Mouse (Mus musculus) kidney, embryonic 14.5 days (tissue): ENCODE data around the gene Itm2c. TPM values are rescaled to one million over a fixed set of nuclear protein-coding genes. Genes with fewer than 3 reads are reported as not detected.

Experiments
- ATAC-seq: fragments of 200-750 bp; cut with Nextera tagmentation; 2 replicates; pipeline ENCODE4 v1.8.0; 2017; ENCODE audit warnings: moderate number of reproducible peaks, mild to moderate bottlenecking, moderate TSS enrichment, moderate library complexity; ENCODE audit not compliant: low FRiP score, low TSS enrichment
- H3K27ac ChIP-seq: fragments of 300-500 bp; sonication (generic); 2 replicates; pipeline ENCODE4 v1.5.1; 2014; ENCODE audit warnings: low read depth, mild to moderate bottlenecking, low read length, moderate library complexity, mixed read lengths
- H3K27me3 ChIP-seq: fragments of 300-500 bp; sonication (generic); 2 replicates; pipeline ENCODE4 v1.6.1; 2014; ENCODE audit warnings: mild to moderate bottlenecking, low read length; ENCODE audit not compliant: control insufficient read depth, insufficient read depth
- H3K36me3 ChIP-seq: fragments of 300-500 bp; sonication (generic); 2 replicates; pipeline ENCODE4 v1.6.1; 2014; ENCODE audit warnings: low read length, mixed read lengths; ENCODE audit not compliant: control insufficient read depth, insufficient read depth
- H3K4me1 ChIP-seq: fragments of 300-500 bp; sonication (generic); 2 replicates; pipeline ENCODE4 v1.6.1; 2014; ENCODE audit warnings: low read length, mixed read lengths; ENCODE audit not compliant: control insufficient read depth, insufficient read depth
- H3K4me2 ChIP-seq: fragments of 300-500 bp; sonication (generic); replicated peaks from 2 replicates; pipeline ENCODE4 v1.6.1; 2014; ENCODE audit warnings: low read depth, mild to moderate bottlenecking, low read length
- H3K4me3 ChIP-seq: fragments of 300-500 bp; sonication (generic); 2 replicates; pipeline ENCODE4 v1.5.1; 2014; ENCODE audit warnings: mild to moderate bottlenecking, low read length
- H3K9ac ChIP-seq: fragments of 300-500 bp; sonication (generic); 2 replicates; pipeline ENCODE4 v1.6.1; 2014; ENCODE audit warnings: low read depth, mild to moderate bottlenecking, low read length, moderate library complexity
- H3K9me3 ChIP-seq: fragments of 300-500 bp; sonication (generic); 2 replicates; pipeline ENCODE4 v1.6.1; 2016; ENCODE audit warnings: low read length; ENCODE audit not compliant: control insufficient read depth
- WGBS: fragments of 180-500 bp; shearing (Covaris S2); extraction: QIAGEN DNeasy Blood & Tissue Kit; methylation state at CpG from one replicate; pipeline ENCODE4 v1.1.7; 2014; 5-methylcytosine and 5-hydroxymethylcytosine counted together
- polyA plus RNA-seq: library from polyadenylated mRNA; unstranded; fragments of >200 nt; fragmentation: Nextera tagmentation; extraction: Ambion mirVana; gene quantifications from 2 replicates; pipeline ENCODE4 v1.2.1, GENCODE M21; 2014

Itm2c gene
- polyA plus RNA-seq, 1 experiment from 2014 or later = 145 TPM

DNA sequence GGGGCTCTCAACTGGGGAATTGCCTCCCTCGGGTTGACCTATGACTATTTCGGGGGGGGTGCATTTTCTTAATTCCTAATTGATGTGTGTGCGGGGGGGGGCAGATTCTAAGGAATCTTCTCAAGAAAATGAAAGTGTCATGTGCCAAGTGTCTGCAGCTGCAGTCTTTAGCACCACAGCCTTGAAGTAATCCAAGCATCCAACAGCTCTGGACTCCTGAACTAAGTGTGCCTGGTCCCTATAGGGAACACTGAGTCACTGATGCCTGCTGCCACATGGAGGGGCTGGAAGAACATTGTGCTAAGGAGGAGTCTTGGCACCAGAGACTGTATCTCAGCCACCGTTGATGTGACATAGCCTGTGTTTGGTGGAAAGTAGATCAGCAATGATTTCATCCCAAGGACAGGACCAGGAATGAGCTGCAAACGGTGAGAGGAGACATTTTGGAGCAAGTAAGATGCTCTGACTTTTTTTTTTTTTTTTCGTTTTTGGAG is 36.8 kb upstream of the Itm2c start:
- no peak overlapping the region for H3K4me3 ChIP-seq
- 87% methylated on average over 6 of the region's 6 CpGs for WGBS

DNA sequence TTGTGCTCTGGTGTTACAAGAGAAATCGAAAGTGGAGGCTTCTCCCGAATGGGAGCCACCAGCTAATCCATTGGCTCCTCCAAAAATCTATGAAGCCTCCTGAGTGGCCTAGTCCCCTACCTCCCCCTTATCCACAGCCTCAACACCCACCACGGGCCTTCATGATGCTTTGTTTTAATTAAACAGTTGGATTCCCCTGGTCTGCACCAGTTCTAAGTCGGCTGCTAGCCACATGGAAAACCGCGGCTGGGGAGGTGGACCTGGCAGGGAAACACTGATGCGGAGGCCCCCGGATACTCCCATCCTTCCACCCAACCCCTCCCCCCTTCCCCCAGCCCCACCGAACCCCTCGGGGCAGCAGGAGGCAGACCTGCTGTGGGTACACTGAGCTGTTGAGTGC is 29.7 kb upstream of the Itm2c start:
- no peaks in the 10 kb centered on the region for H3K4me1 ChIP-seq
- H3K36me3 ChIP-seq = no peaks in the 10 kb centered on the region
- peaks cover 13% of the 10 kb centered on the region for H3K9me3 ChIP-seq
- no peak overlapping the region for H3K4me2 ChIP-seq
- H3K27ac ChIP-seq = no peak overlapping the region
- H3K4me3 ChIP-seq = no peak overlapping the region
- no peak for ATAC-seq
- H3K27me3 ChIP-seq = no peaks in the 10 kb centered on the region
- 92% methylated on average over 9 of the region's 10 CpGs for WGBS
- no peak overlapping the region for H3K9ac ChIP-seq

More for the DNA sequence above, 36.8 kb upstream of the Itm2c start:
- Histone ChIP-seq H3K4me2 (no peak overlapping the region), H3K9me3 (peaks cover 8% of the 10 kb centered on the region), H3K9ac (no peak overlapping the region), H3K4me1 (no peaks in the 10 kb centered on the region), H3K27me3 (no peaks in the 10 kb centered on the region), H3K27ac (no peak overlapping the region), H3K36me3 (peaks cover 1% of the 10 kb centered on the region; the same call in 1 of the 2 replicates)
- ATAC-seq = no peak

- H3K27ac ChIP-seq = no peak overlapping the region
- no peaks in the 10 kb centered on the region for H3K4me1 ChIP-seq
- WGBS = 87% methylated on average over 7 of the region's 7 CpGs
- no peak overlapping the region for H3K4me3 ChIP-seq
- ATAC-seq = no peak
- H3K27me3 ChIP-seq = no peaks in the 10 kb centered on the region
- H3K4me2 ChIP-seq = no peak overlapping the region
- H3K9me3 ChIP-seq = peaks cover 10% of the 10 kb centered on the region; the same call in 1 of the 2 replicates
- H3K9ac ChIP-seq = no peak overlapping the region
- no peaks in the 10 kb centered on the region for H3K36me3 ChIP-seq
Measured at GRCm38 (mm10) chr1:85870001-85870400, 24.1 kb upstream of the Itm2c start.

GRCm38 (mm10) chr1:85870546-85870945 is 23.5 kb upstream of the Itm2c start:
- H3K27me3 ChIP-seq = no peaks in the 10 kb centered on the region
- no peak overlapping the region for H3K9ac ChIP-seq
- H3K4me1 ChIP-seq = no peaks in the 10 kb centered on the region
- no peak overlapping the region for H3K4me2 ChIP-seq
- 75% methylated on average over 2 of the region's 2 CpGs for WGBS
- H3K9me3 ChIP-seq = peaks cover 13% of the 10 kb centered on the region
- no peak overlapping the region for H3K27ac ChIP-seq
- ATAC-seq = no peak
- H3K36me3 ChIP-seq = no peaks in the 10 kb centered on the region
- no peak overlapping the region for H3K4me3 ChIP-seq

DNA sequence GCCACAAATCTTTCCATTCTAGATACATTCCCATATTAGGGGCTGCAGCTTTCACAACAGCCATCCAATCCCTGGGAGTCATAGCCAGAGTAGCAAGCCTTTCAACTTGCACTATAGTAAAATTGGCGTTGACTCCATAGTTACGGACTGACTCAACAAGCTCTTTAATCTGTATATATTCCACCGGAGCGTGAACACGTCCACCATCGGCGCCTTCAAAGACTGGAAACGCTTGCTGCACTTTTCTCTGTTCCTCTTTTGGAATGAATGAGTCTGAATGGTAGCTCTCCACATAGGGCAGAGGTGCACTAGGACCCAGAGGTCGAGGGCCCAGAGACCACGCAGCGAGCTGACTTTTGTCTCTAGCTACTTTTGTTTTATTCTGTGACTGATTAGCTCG is 12.1 kb upstream of the Itm2c start:
- Histone ChIP-seq H3K9me3 (peaks cover 8% of the 10 kb centered on the region), H3K9ac (no peak overlapping the region), H3K27me3 (no peaks in the 10 kb centered on the region), H3K27ac (no peak overlapping the region), H3K4me2 (no peak overlapping the region), H3K36me3 (no peaks in the 10 kb centered on the region), H3K4me3 (no peak overlapping the region), H3K4me1 (no peaks in the 10 kb centered on the region)
- ATAC-seq = no peak
- 91% methylated on average over 12 of the region's 12 CpGs for WGBS

DNA sequence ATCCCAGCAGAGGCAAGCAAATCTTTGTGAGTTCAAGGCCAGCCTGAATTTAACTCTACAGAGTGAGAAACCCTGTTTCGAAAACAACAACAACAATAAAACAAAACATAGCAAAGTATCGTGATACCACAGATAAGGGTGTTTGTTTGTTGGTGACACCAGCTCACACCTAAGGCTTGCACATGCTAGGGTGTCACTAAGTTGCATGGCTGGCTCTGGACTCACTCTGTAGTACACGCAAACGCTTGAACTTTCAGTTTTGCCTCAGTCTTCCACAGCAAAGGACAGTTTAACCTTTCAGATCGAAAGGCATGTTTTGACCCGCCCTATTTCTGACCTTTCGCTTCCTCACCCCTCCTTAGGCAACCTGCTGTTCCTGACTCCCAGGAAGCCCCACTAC is 6.9 kb upstream of the Itm2c start:
- Histone ChIP-seq H3K27ac (no peak overlapping the region), H3K36me3 (no peaks in the 10 kb centered on the region), H3K4me2 (no peak overlapping the region), H3K4me1 (no peaks in the 10 kb centered on the region), H3K27me3 (no peaks in the 10 kb centered on the region), H3K9ac (no peak overlapping the region), H3K9me3 (peaks cover 5% of the 10 kb centered on the region; the same call in 1 of the 2 replicates), H3K4me3 (no peak overlapping the region)
- ATAC-seq = no peak
- WGBS = 87% methylated on average over 7 of the region's 7 CpGs

- peak overlapping the region; percentile 68 for H3K4me3 ChIP-seq
- H3K9me3 ChIP-seq = no peaks in the 10 kb centered on the region
- H3K4me2 ChIP-seq = peak overlapping the region; percentile 79
- H3K27me3 ChIP-seq = no peaks in the 10 kb centered on the region
- peak overlapping the region; percentile 85 for H3K9ac ChIP-seq
- no peaks in the 10 kb centered on the region; the same call in 1 of the 2 replicates for H3K36me3 ChIP-seq
- peaks cover 43% of the 10 kb centered on the region for H3K4me1 ChIP-seq
- H3K27ac ChIP-seq = peak overlapping the region; percentile 87
- WGBS = 1% methylated on average over 30 of the region's 30 CpGs
- ATAC-seq = peak; percentile 50
Measured at GRCm38 (mm10) chr1:85894748-85895360, 773 bp downstream of the Itm2c start.

DNA sequence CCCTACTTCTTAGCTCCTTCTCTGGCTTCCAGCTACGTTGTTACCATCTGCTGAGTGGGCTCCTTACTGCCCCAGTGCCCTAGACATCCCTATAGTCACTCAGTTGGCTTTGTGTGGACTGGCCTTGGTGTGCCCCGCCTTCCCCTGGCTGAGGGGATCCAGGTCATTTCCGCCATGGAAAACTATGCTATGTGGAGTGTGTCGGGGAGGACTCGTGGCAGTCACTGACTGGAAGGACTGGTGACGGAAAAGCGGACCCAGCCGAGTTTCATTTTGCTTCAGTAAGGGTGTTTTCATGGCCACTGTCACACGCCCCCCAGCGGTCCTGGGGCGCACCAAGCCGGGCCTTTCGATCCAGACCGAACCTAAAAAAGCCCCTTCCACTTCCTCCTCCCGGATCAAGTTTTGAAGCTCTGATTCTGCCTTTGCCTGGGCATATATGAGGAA is 1.3 kb downstream of the Itm2c start:
- H3K27ac ChIP-seq = peak overlapping the region; percentile 87
- H3K4me2 ChIP-seq = peak overlapping the region; percentile 79
- ATAC-seq = peak; percentile 79
- H3K4me3 ChIP-seq = peak overlapping the region; percentile 68
- 0% methylated on average over 15 of the region's 15 CpGs for WGBS
- peaks cover 48% of the 10 kb centered on the region for H3K4me1 ChIP-seq
- H3K9ac ChIP-seq = peak overlapping the region; percentile 85
- H3K36me3 ChIP-seq = no peaks in the 10 kb centered on the region; the same call in 1 of the 2 replicates
- no peaks in the 10 kb centered on the region for H3K27me3 ChIP-seq
- H3K9me3 ChIP-seq = no peaks in the 10 kb centered on the region

DNA sequence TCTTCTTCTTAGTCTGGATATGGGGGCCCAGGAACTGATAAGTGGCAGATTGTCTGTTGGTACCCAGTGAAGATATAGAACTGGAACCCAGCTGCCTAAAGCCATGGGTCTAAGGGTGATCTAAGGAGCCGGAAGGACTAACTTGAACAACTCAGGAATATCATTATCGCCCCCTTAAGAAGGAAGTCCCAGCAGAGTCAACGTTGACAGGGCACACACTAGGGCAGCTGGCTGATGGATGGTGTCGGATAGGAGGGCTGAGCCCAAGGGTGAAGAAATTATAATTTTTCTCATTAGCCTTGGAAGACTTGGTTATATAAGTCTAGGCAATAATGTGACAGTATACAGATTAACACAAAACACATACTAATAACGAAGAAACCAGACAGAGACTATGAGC is 2.0 kb downstream of the Itm2c start:
- H3K4me1 ChIP-seq = peaks cover 55% of the 10 kb centered on the region
- WGBS = 77% methylated on average over 5 of the region's 5 CpGs
- no peaks in the 10 kb centered on the region for H3K9me3 ChIP-seq
- ATAC-seq = no peak
- peak overlapping the region; percentile 68 for H3K4me3 ChIP-seq
- H3K9ac ChIP-seq = peak overlapping the region; percentile 85; the same call in 1 of the 2 replicates
- H3K27me3 ChIP-seq = no peaks in the 10 kb centered on the region
- H3K4me2 ChIP-seq = peak overlapping the region; percentile 79
- no peak overlapping the region for H3K27ac ChIP-seq
- H3K36me3 ChIP-seq = no peaks in the 10 kb centered on the region; the same call in 1 of the 2 replicates
